Mouse (Mus musculus): ENCODE data around the gene Stk11. TPM values are rescaled to one million over a fixed set of nuclear protein-coding genes. Genes with fewer than 3 reads are reported as not detected.
A peak's percentile ranks its signal among the peaks of the same experiment; 100 is the strongest.

The Stk11 gene
- polyA plus RNA-seq, 1 experiment: 112 TPM

DNA sequence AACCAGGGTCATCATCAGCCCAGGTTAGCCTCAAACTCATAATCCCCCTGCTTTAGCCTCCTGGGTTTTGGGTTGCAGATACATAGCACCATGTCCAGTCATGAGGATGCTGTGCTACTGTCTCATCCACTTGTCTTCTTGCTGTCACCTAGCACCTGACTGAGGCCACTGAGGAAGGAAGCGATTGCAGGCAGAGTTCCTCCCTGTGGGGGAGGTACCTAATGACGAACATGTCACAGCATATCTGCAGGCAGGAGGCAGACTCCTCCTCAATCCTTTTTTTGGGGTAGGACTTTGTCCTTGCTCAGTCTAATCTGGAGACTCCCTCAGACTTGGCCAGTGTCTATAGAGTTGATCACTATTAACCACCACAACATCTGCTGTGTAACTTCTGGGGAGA is 6.0 kb downstream of the Stk11 start:
- Histone ChIP-seq H3K27ac (ENCODE audit: insufficient read depth, low read length) (no peak overlapping the region), H3K27me3 (ENCODE audit: control insufficient read depth, insufficient read depth, low read length) (no peaks in the 10 kb centered on the region), H3K4me3 (replicated peaks; ENCODE audit: insufficient read depth, low read depth, low read length) (no peak overlapping the region), H3K4me1 (ENCODE audit: control insufficient read depth, insufficient read depth, low read length) (peaks cover 33% of the 10 kb centered on the region)
- DNase-seq: no peak
- 67% methylated on average over 2 of the region's 2 CpGs for WGBS
- TF ChIP-seq POLR2A (IDR thresholded peaks at IDR 0.05; ENCODE audit: borderline replicate concordance, insufficient read depth, low read length) (no peak), CTCF (IDR thresholded peaks at IDR 0.05; ENCODE audit: borderline replicate concordance, insufficient read depth, low read depth, low read length) (no peak)

DNA sequence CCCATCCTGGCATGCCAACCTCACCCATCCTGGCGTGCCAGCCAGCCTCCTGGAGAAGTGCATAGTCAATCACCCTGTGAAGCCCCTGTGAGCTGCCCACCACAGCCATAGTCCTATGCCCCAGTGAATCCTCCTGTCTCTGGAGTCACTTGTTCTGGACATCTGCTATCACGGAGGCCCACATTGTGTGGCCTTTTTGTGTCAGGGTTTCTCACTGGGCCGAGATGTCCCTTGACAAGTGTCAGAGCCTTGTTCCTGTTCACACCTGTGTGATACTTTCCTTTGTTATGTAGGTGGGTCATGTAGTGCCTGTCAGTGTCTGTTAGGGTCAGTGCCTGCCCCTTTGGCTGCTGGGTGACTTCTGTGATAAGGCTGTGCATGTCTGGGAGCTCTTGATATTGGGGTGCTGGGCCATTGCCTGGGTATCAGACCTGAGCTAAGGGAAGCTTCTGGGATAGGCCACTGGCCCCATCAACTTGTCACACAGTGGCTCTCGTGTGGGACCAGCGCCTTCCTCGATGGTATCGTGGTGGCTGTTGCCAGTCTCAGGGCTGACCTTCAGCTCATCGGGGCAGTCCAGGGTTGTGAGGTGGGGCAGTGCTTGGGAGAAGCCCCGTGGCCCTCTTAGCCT is 8.4 kb downstream of the Stk11 start:
- H3K27me3 ChIP-seq (ENCODE audit: control insufficient read depth, insufficient read depth, low read length): no peaks in the 10 kb centered on the region
- WGBS: 80% methylated on average over 9 of the region's 9 CpGs
- H3K4me3 ChIP-seq (replicated peaks; ENCODE audit: insufficient read depth, low read depth, low read length): no peak overlapping the region
- no peak for TF ChIP-seq CTCF (IDR thresholded peaks at IDR 0.05; ENCODE audit: borderline replicate concordance, insufficient read depth, low read depth, low read length)
- TF ChIP-seq POLR2A (IDR thresholded peaks at IDR 0.05; ENCODE audit: borderline replicate concordance, insufficient read depth, low read length): no peak
- H3K27ac ChIP-seq (ENCODE audit: insufficient read depth, low read length): no peak overlapping the region
- DNase-seq: peak in 1 of 2 experiments; percentile 19
- H3K4me1 ChIP-seq (ENCODE audit: control insufficient read depth, insufficient read depth, low read length): peaks cover 35% of the 10 kb centered on the region

GRCm38 (mm10) chr10:80127920-80128319 is 12.3 kb downstream of the Stk11 start:
- Histone ChIP-seq H3K4me1 (ENCODE audit: control insufficient read depth, insufficient read depth, low read length) (peaks cover 55% of the 10 kb centered on the region), H3K27me3 (ENCODE audit: control insufficient read depth, insufficient read depth, low read length) (no peaks in the 10 kb centered on the region), H3K4me3 (replicated peaks; ENCODE audit: insufficient read depth, low read depth, low read length) (no peak overlapping the region), H3K27ac (ENCODE audit: insufficient read depth, low read length) (no peak overlapping the region; the same call in 1 of the 2 replicates)
- peak; percentile 17 to 30 for DNase-seq
- WGBS: 88% methylated on average over 8 of the region's 8 CpGs
- TF ChIP-seq CTCF (IDR thresholded peaks at IDR 0.05; ENCODE audit: borderline replicate concordance, insufficient read depth, low read depth, low read length) (no peak), POLR2A (IDR thresholded peaks at IDR 0.05; ENCODE audit: borderline replicate concordance, insufficient read depth, low read length) (no peak)

DNA sequence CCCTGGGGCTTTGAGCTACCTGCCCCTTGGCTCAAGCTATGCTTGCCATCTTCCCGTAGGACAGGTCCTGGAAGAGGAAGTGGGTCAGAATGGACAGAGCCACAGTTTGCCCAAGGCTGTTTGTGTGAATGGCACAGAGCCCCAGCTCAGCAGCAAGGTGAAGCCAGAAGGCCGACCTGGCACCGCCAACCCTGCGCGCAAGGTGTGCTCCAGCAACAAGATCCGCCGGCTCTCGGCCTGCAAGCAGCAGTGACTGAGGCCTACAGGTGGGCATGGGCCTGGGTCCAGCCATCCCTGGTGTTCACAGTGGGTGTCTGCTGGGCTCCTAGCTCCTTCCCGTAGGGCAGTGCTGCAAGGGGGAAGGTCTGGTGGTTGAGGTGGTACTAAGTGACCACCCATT is 14.2 kb downstream of the Stk11 start:
- no peaks in the 10 kb centered on the region for H3K27me3 ChIP-seq (ENCODE audit: control insufficient read depth, insufficient read depth, low read length)
- peak; percentile 85 to 89 for DNase-seq
- TF ChIP-seq CTCF (IDR thresholded peaks at IDR 0.05; ENCODE audit: borderline replicate concordance, insufficient read depth, low read depth, low read length): no peak
- TF ChIP-seq POLR2A (IDR thresholded peaks at IDR 0.05; ENCODE audit: borderline replicate concordance, insufficient read depth, low read length): no peak
- peak overlapping the region; percentile 80 for H3K27ac ChIP-seq (ENCODE audit: insufficient read depth, low read length)
- WGBS: 16% methylated on average over 9 of the region's 9 CpGs
- no peak overlapping the region for H3K4me3 ChIP-seq (replicated peaks; ENCODE audit: insufficient read depth, low read depth, low read length)
- peaks cover 47% of the 10 kb centered on the region for H3K4me1 ChIP-seq (ENCODE audit: control insufficient read depth, insufficient read depth, low read length)

- no peak overlapping the region for H3K4me3 ChIP-seq (replicated peaks; ENCODE audit: insufficient read depth, low read depth, low read length)
- peak in 1 of 2 experiments; percentile 35 for DNase-seq
- peaks cover 44% of the 10 kb centered on the region for H3K4me1 ChIP-seq (ENCODE audit: control insufficient read depth, insufficient read depth, low read length)
- no peak for TF ChIP-seq CTCF (IDR thresholded peaks at IDR 0.05; ENCODE audit: borderline replicate concordance, insufficient read depth, low read depth, low read length)
- no peak for TF ChIP-seq POLR2A (IDR thresholded peaks at IDR 0.05; ENCODE audit: borderline replicate concordance, insufficient read depth, low read length)
- 67% methylated on average over 18 of the region's 18 CpGs for WGBS
- no peaks in the 10 kb centered on the region for H3K27me3 ChIP-seq (ENCODE audit: control insufficient read depth, insufficient read depth, low read length)
- H3K27ac ChIP-seq (ENCODE audit: insufficient read depth, low read length): peak overlapping the region; percentile 80
These were observed 14.9 kb downstream of the Stk11 start for GRCm38 (mm10) chr10:80130403-80131031.

DNA sequence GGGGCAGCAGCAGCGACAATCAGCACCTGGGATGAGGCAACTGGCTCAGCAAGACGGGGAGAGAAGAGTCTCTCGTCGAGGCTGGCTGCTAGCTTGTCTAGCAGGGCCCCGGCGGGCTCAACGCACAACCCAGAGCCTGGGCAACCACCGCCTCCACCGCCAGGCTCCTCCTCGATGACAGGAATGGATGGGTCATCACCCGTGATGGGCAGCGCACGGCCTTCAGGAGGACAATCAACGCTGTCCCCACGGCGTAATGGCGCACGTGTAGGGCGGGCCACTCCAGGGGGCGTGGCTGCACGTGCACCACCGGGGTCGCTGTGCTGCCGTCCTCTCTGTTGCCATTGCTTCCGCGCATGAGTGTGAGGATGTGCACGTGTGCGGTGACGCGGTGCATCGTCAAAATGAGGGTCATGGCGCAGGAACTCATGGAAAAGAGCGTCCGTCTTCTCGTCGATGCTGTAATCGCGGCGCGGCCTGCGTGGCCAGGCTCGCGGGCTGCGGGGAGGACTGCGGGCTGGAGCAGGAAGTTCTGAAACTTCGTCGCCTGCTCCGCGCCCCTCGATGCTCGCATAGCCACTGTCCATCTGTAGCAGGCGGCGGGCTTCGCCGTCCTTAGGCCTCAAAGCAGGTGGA is 15.8 kb downstream of the Stk11 start:
- WGBS: 41% methylated on average over 55 of the region's 55 CpGs
- TF ChIP-seq CTCF (IDR thresholded peaks at IDR 0.05; ENCODE audit: borderline replicate concordance, insufficient read depth, low read depth, low read length) (no peak), POLR2A (IDR thresholded peaks at IDR 0.05; ENCODE audit: borderline replicate concordance, insufficient read depth, low read length) (no peak)
- Histone ChIP-seq H3K4me3 (replicated peaks; ENCODE audit: insufficient read depth, low read depth, low read length) (no peak overlapping the region), H3K4me1 (ENCODE audit: control insufficient read depth, insufficient read depth, low read length) (peaks cover 44% of the 10 kb centered on the region), H3K27me3 (ENCODE audit: control insufficient read depth, insufficient read depth, low read length) (no peaks in the 10 kb centered on the region), H3K27ac (ENCODE audit: insufficient read depth, low read length) (no peak overlapping the region)
- DNase-seq: peak; percentile 29 to 52

DNA sequence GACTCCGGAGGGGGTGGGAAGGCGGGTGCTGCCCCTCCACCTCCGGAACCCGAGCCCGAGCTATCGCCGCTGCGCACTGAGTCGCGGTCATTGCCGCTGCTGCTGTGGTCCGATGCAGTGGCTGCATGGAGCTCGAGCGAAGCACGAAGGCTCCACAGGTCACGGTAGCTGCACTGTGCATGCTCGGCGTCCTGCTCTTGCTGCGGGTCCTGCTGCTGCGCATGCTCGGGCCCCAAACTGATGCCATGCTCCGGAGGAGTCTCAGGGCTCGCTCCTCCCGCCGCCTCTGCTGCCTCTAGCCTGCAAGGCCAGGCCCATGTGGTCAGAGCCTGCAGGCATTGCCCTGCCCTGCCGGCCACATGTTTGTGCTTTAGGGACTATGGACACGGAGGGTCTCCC is 16.3 kb downstream of the Stk11 start:
- no peak for DNase-seq
- no peak for TF ChIP-seq POLR2A (IDR thresholded peaks at IDR 0.05; ENCODE audit: borderline replicate concordance, insufficient read depth, low read length)
- TF ChIP-seq CTCF (IDR thresholded peaks at IDR 0.05; ENCODE audit: borderline replicate concordance, insufficient read depth, low read depth, low read length): no peak
- no peak overlapping the region for H3K27ac ChIP-seq (ENCODE audit: insufficient read depth, low read length)
- no peaks in the 10 kb centered on the region for H3K27me3 ChIP-seq (ENCODE audit: control insufficient read depth, insufficient read depth, low read length)
- WGBS: 47% methylated on average over 27 of the region's 27 CpGs
- H3K4me3 ChIP-seq (replicated peaks; ENCODE audit: insufficient read depth, low read depth, low read length): no peak overlapping the region
- H3K4me1 ChIP-seq (ENCODE audit: control insufficient read depth, insufficient read depth, low read length): peaks cover 44% of the 10 kb centered on the region

Measured in cerebellum, adult 2 months (tissue).